Mouse (Mus musculus) liver, adult 2 months (tissue): ENCODE data around the gene Meiob.

Experiments
- CTCF ChIP-seq: fragments of 200-500 bp; IDR thresholded peaks from 2 replicates; pipeline ENCODE4 v1.5.1; 2011; ENCODE audit warnings: low read depth, low read length, control low read depth
- POLR2A ChIP-seq: fragments of 200-500 bp; IDR thresholded peaks from 2 replicates; pipeline ENCODE4 v1.6.1; 2011; ENCODE audit warnings: low read length, control low read depth; ENCODE audit not compliant: insufficient read depth; ENCODE audit errors: extremely low read depth

DNA sequence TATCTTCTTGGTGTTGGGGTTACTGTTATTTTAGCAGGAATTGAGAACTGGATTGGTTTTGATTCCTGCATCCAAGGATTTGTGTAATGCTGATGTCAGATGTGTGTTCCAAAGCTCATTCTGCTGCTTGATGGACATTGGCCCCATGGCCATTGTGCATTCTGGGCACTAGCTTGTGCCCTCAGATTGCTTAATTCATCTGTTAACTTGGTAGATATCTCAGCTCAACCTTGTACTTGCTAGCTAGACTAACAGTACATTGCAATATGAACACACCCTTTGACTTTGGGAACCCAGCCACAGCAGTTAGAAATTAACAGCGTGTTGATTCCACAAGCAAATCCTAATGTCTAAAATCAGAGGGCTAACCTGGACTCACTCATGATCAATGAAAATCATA lies 43.3 kb downstream of the Meiob start:
- no peak for TF ChIP-seq CTCF
- TF ChIP-seq POLR2A: no peak
